Mouse (Mus musculus) megakaryocyte, embryonic 14.5 days (primary cell): ENCODE results near the gene Npw.

ENCODE experiments used
- FLI1 ChIP-seq: IDR thresholded peaks from 2 replicates; pipeline ENCODE4 v1.6.1; 2012; ENCODE audit warnings: low read length, inconsistent platforms, mixed read lengths
- GATA1 ChIP-seq: IDR thresholded peaks from 3 replicates; pipeline ENCODE4 v1.6.1; 2012; ENCODE audit warnings: mixed read lengths, low read length, inconsistent platforms, borderline replicate concordance

- no peak for TF ChIP-seq GATA1
- TF ChIP-seq FLI1, result no peak
Measured at GRCm38 (mm10) chr17:24699473-24699872, 41.2 kb upstream of the Npw start.
